Mouse (Mus musculus) liver, postnatal 0 days (tissue): ENCODE data around the gene Sort1.

Experiments
- CTCF ChIP-seq: sonication (generic); IDR thresholded peaks from 2 replicates; pipeline ENCODE4 v1.5.1; 2016; ENCODE audit warnings: antibody characterized with exemption, low read depth
- EP300 ChIP-seq: IDR thresholded peaks from 2 replicates; pipeline ENCODE4 v1.6.1; 2016; ENCODE audit warnings: antibody characterized with exemption, low read depth, mild to moderate bottlenecking

- no peak for TF ChIP-seq CTCF
- no peak for TF ChIP-seq EP300
Observed at GRCm38 (mm10) chr3:108307485-108307884, 23.6 kb downstream of the Sort1 start.
